Mouse (Mus musculus) layer of hippocampus, adult 2 months (tissue): ENCODE results near the gene Fsip1. TPM values are rescaled to one million over a fixed set of nuclear protein-coding genes. Genes with fewer than 3 reads are reported as not detected.
"Not testable (repeated sequence)": the region's sequence is repeated elsewhere in the genome, so short reads cannot be mapped to it uniquely, and the experiment has no call there.

Experiments used
- DNase-seq, 2 experiments: peaks; one replicate each; pipeline ENCODE4 v3.0.0; 2022; ENCODE audit warnings: low spot score in 2 of 2
- H3K27ac ChIP-seq: fragments of 200-600 bp; 2 replicates; pipeline ENCODE4 v1.8.1; 2022
- H3K4me3 ChIP-seq: fragments of 200-600 bp; 2 replicates; pipeline ENCODE4 v1.8.1; 2022; ENCODE audit warnings: mild to moderate bottlenecking
- CTCF ChIP-seq: fragments of 200-600 bp; conservative IDR thresholded peaks from 2 replicates; pipeline ENCODE4 v1.8.1; 2022; ENCODE audit warnings: antibody characterized with exemption, mild to moderate bottlenecking, moderate library complexity
- long read RNA-seq, 2 experiments: library from polyadenylated mRNA; stranded (forward); transcript quantifications; one replicate each; pipeline ENCODE4 v2.0.0; 2021; ENCODE audit warnings: borderline mapping rate in 2 of 2
- total RNA-seq, 2 experiments: library from RNA; stranded (reverse); gene quantifications; 2 replicates each; pipeline ENCODE4 v1.2.3; 2021

The Fsip1 gene
- 1 to 10 TPM in 1 of 2 experiments, under 1 TPM in 1; 0.98 to 1.0 TPM for total RNA-seq
- long read RNA-seq, experiment 1, partial matches to known transcripts = 0 of 1 reads
- long read RNA-seq, experiment 1, other reads (novel, unspliced or antisense) = 0 of 1 reads
- long read RNA-seq, experiment 2 = 0 reads

- Histone ChIP-seq H3K4me3 (peak within 1 kb of the TSS; percentile 48), H3K27ac (no peak within 1 kb of the TSS)
- peak; percentile 54 to 70 for DNase-seq
- no peak for TF ChIP-seq CTCF
These were observed at the start of gene Fsip1 for GRCm38 (mm10) chr2:118256621-118257053. Gene Fsip1, minus strand, starts transcription at chr2:118256966.

DNA sequence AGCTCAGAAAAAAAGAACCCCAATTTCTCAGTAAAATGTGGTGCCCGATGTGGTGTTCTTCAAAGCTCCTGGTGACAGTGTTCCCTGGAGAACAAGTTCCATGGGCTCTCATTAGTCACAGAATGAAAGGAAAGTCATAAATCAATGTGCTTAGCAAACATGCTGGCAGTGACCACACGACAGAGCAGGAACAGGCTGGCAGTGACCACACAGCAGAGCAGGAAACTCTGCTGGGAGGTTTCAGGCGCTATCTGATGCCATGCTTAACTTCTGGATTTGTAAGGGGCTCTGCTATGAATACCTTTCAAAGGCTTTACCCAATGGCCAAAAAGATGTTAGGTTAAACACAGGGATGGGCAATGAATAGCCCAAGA lies 49.7 kb upstream of the Fsip1 start:
- no peak for DNase-seq
- TF ChIP-seq CTCF = no peak
- Histone ChIP-seq H3K27ac (no peak overlapping the region), H3K4me3 (no peak overlapping the region)

- Histone ChIP-seq H3K27ac (no peak overlapping the region), H3K4me3 (no peak overlapping the region)
- TF ChIP-seq CTCF = no peak
- DNase-seq = no peak
These were observed 49.2 kb upstream of the Fsip1 start for GRCm38 (mm10) chr2:118305827-118306521.

DNA sequence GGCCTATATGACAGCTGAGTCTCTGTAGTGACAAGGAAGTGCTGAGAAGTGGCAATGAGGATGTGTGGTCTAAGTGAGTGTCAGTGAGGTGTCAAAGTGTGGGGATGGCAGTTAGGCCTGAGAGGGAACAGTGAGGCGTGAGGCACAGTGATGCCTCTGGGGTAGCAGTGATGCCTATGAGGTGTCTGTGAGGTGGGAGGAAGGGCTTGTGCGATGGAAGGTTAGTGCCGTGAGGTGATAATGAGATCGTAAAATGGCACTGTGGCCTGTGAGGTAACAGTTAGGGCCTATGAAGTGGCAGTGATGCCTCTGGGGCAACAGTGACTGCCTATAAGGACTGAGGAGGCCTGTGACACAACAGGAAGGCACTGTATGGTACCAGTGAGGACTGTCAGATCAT lies 46.7 kb upstream of the Fsip1 start:
- H3K27ac ChIP-seq = no peak overlapping the region
- DNase-seq = no peak
- no peak for TF ChIP-seq CTCF
- H3K4me3 ChIP-seq = no peak overlapping the region

GRCm38 (mm10) chr2:118301656-118302055 lies 44.9 kb upstream of the Fsip1 start:
- no peak overlapping the region for H3K27ac ChIP-seq
- H3K4me3 ChIP-seq = no peak overlapping the region
- no peak for DNase-seq
- TF ChIP-seq CTCF = no peak

GRCm38 (mm10) chr2:118301041-118301545 lies 44.3 kb upstream of the Fsip1 start:
- no peak for DNase-seq
- TF ChIP-seq CTCF = no peak
- Histone ChIP-seq H3K27ac (no peak overlapping the region), H3K4me3 (no peak overlapping the region)

DNA sequence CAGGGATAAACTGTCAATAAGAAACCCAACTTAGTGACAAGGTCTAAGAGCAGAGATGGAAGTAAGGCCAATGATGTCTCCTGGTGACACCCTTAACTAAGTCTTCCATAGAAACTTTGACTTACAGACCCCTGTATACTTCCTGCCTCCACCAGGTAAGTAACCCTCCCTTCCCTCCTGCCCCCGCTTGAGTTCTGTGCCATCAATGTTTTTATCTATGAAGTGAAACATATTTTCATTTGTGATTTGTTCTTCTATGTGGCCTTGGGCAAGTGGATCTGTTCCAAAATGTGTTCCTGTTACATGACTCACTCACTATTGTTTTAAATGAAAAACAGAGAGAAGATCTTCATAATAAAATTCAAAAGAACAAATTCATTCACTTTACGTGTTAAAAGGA lies 43.2 kb upstream of the Fsip1 start:
- Histone ChIP-seq H3K4me3 (no peak overlapping the region), H3K27ac (no peak overlapping the region)
- no peak for DNase-seq
- TF ChIP-seq CTCF = no peak

DNA sequence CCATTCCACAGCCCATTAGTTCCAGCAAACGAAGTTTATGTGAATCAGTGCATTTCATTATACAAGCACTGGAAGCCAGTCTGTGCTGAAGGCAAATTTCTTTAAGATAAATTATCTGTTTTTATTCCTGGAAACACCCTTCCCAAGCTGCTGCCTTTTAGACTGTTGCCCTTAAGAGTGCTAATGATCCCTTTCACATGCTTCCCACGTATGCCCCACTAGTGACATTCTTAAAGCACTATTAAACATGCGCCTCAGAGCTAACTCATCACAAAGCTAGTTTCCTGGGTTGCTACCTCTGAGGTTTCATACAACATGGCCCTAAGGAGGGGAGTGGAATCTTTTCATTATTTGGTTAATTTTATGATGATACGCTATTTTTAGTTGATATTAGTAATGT lies 41.8 kb upstream of the Fsip1 start:
- DNase-seq = no peak
- TF ChIP-seq CTCF = no peak
- Histone ChIP-seq H3K27ac (no peak overlapping the region), H3K4me3 (no peak overlapping the region)

DNA sequence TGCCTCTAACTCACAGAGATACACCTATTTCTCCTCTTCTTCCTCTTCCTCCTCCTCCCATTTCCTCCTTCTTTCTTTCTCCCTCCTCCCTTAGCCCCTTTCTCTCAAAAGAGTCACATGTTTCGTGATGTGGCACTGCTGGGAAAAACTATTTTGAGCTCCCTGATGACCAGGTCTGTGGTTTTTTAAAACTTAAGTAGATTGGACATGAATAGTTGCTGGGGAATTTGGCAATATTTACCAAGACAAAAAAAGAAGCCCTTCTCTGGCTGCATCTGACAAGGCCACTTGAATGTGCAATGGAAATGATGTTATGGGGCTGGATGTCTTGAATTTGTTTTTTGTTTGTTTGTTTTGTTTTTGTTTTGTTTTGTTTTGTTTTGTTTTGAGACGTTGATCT lies 41.2 kb upstream of the Fsip1 start:
- H3K27ac ChIP-seq = no peak overlapping the region
- no peak overlapping the region for H3K4me3 ChIP-seq
- DNase-seq = no peak
- no peak for TF ChIP-seq CTCF

- peak in 1 of 2 experiments; percentile 21 for DNase-seq
- no peak for TF ChIP-seq CTCF
- H3K4me3 ChIP-seq = no peak overlapping the region
- no peak overlapping the region for H3K27ac ChIP-seq
These were observed 38.7 kb upstream of the Fsip1 start for GRCm38 (mm10) chr2:118295505-118295904.

GRCm38 (mm10) chr2:118293583-118293982 lies 36.8 kb upstream of the Fsip1 start:
- DNase-seq = no peak
- Histone ChIP-seq H3K27ac (no peak overlapping the region), H3K4me3 (no peak overlapping the region)
- TF ChIP-seq CTCF = no peak

DNA sequence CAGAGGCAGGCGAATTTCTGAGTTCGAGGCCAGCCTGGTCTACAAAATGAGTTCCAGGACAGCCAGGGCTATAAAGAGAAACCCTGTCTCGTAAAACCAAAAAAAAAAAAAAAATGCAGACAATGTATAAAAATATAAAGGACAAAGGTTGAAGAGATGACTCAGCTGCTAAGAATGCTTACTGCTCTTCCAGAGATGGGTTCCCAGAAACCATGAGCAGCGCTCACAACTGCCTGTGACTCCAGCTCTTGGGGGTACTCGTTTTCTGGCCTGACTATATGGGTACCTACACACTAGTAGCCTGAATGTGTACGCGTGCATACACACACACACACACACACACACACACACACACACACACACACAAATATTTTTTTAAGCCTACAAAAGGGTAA lies 32.3 kb upstream of the Fsip1 start:
- DNase-seq, H3K27ac ChIP-seq: not testable (repeated sequence)

DNA sequence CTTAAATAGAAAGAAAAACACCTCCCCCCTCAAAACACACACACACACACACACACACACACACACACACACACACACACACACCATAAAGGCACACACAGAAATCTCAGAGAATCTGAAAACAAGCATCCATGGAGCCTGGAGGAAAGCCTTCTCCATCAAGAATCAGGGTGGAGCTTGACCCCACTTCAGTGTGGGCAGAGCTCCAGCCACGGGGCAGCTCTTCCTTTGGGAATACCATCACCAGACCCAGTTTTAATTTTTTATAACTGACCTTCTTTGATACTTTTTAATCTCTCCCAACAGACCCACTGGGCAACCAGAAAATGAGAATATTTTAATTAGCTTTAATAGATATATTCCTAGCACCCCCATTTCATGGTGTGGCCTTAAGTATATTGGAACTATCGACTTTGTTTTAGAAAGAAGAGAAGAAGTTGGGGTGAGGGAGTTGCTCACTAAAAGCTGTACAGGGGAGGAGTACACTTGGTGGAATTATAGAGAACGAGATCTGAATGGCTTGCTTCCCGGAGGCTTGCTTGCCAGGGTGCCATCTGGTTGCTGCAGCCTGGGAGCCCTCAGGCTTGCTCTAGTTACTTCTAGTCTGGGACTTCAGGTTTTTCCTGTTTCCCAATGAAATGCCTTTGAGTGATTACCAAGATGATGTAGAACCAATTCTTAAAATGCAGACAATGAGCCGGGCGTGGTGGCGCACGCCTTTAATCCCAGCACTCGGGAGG lies 31.7 kb upstream of the Fsip1 start:
- no peak overlapping the region for H3K4me3 ChIP-seq
- H3K27ac ChIP-seq = no peak overlapping the region
- DNase-seq = no peak
- TF ChIP-seq CTCF = no peak

More for the DNA sequence above, 32.3 kb upstream of the Fsip1 start:
- not testable (repeated sequence) for H3K4me3 ChIP-seq
